Mouse (Mus musculus) adipocyte (in vitro differentiated cells): ENCODE measurements around the gene Rap1gap.

Experiments used
- DNase-seq: peaks from one replicate; pipeline ENCODE4 v3.0.0-alpha.2; 2016; ENCODE audit warnings: low spot score

The Rap1gap gene

DNA sequence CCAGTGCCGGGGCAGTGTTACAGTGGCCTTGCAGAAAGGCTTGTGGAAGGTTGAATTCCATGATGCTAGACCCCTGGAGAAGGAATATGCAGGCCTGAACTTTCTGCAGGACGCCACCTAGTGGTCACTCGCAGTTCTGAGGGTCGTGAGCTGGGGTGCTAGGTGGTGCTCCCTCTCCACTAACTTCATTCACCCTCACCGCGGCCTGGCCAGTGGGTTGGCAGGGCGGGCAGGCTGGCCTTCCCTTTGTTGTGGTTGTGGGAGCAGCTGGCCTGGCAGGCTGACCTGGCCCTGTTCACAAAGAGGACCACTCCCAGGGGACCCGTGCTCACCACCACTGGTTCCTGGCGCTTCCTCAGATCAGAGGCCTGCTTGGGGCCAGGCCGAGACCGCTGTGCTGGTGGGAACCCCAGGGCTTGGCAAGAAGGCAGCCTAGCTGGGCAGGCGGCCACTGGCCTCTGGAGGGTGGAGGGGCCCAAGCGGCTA lies 80.0 kb downstream of the Rap1gap start:
- no peak for DNase-seq

DNA sequence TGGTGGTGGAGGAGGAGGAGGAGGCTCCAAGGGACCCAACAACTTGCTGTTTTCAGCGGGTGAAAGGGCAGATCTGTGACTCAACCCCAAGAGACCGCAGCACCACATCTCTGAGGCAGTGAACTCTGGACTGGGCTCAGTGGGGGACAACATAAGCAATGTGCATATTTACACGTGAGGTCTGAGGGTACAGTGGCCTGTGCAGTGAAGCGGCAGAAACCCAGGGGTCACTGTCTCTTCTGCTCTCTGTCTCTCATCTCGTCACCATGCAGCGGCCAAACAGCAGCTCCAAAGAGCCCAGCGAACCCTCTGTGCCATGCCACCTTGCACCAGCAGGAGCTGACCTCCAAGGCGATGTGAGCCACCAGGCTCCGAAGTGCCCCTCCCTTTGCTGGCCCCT lies 82.6 kb downstream of the Rap1gap start:
- no peak for DNase-seq

DNA sequence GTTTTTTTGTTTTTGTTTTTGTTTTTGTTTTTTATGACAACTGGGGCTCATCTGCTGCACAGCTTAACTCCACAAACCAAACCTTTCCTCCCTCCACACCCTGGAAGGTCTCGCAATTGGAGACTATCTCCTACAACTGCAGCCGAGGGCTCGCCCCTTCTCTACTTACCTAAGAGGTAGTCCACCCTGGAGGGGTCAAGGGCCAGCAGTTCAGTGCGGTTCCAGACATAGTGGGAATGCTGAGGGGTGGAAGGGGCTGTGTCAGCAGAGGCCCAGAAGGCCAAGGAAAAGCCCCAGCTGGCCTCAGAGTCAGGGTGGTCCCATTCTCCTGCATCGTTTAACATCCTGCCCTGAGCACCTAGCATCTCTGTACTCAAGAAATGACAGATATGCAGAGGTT lies 83.1 kb downstream of the Rap1gap start:
- DNase-seq, result no peak

DNA sequence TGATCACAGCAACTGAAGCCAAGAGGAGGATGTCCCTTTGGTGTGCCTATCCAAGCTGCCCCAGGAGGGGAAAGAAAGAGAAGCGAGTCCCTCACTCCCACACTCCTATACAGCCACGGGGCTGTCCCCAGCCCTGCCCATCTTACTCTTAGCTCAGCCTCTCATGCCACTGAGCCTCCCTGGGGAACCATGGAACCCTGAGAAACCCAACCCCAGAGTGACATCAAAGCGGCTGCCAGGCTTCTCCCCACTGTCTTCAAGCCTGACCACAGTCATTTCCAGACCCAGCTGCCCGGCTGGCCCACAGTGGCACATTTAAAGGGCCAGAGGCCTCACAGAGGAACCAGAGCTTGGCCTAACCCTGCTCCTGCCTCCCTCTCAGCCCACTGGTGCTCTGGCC lies 84.2 kb downstream of the Rap1gap start:
- DNase-seq, result no peak

DNA sequence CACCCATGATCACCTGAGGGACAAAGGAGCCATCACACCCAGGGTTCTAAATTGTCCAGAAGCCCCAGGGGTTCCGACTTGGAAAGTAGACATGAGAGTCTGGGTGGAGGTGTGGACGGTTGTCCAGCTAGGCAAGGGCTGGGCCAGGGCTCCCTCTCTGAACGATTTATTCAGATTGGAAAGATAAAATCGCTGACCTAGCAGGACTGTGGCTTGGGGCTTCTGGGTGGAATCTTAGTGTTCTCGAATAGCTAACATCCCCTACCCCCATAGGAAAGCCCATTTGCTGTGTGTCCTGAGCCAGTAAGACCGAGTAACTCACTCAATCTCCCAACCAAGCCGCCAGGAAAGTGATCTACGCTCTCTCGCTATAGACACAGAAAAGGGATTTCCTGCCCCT lies 85.2 kb downstream of the Rap1gap start:
- DNase-seq, result no peak

DNA sequence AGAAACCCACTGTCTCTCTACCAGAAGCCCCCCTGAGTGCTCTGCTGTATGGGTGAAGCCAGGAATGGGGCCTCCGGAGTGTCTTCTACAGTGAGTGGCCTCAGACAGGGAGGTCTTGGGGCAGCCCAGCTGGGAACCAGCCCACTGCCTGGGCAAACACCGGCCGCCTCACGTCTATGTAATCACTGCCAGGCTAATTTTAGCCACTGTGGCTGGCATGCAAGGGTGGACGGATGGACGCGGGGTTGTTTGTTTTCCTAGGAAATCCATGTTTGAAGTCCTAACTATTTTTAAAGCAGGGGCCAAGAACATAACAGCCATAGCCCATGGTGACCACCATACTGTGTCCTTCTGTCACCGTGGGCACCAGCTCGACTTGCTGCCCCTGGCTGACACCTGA lies 85.6 kb downstream of the Rap1gap start:
- DNase-seq, result no peak

DNA sequence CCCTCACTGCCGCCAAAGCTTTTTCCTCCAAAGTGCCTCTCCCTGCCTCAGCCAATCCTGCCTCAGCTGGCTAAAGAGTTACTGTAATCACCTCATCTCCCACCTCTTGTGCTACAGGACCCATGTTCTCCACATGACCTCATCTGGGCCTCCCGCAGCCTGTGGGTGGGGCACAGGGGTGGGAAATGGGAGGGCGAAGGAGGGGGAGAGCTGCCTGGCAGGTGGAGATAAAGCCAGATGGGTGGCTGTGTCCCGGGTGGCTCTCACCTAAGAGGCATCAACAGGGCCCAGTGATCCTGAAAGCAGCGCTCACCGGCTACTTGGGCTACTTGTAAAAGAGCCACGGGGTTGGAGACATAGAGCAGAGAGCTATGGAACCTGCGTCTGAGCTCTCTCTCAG lies 86.8 kb downstream of the Rap1gap start:
- no peak for DNase-seq

DNA sequence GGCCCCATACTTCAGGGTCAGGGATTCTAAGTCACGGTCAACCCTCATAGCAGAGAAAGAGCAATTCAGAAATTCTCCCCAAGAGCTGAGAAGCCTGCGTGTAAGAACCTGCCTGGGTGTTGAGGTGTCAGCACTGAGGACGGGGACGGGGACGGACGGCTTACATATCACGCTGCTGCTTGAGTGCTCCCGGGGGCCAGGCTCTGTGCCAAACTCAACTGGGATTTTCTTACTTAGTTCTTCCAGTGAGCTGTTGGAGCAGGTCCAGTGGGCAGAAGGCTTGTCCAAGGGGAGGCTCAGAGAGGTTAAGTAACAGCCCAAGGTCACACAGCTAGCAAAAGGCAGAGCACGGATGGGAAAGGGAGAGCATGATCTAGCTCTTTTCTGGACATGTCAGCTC lies 87.2 kb downstream of the Rap1gap start:
- no peak for DNase-seq

DNA sequence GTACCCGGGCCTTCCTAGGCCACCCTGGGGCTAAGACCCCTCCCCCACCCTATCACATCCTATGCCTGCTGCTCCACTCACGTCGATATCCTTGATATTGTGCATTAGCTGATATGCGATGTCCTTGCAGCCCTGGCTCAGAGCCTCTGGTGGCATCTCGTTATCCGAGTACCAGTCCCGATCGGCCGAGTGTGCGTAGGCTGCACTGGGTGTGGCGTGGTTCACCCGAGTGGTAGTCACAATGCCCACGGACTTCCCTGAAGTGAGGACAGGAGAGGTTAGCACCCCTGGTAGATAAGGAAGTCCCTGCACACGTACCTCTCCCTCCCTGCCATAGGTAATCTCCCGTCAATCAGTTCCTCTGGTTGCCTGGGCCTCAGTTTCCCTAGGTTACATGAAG lies 87.9 kb downstream of the Rap1gap start:
- no peak for DNase-seq

DNA sequence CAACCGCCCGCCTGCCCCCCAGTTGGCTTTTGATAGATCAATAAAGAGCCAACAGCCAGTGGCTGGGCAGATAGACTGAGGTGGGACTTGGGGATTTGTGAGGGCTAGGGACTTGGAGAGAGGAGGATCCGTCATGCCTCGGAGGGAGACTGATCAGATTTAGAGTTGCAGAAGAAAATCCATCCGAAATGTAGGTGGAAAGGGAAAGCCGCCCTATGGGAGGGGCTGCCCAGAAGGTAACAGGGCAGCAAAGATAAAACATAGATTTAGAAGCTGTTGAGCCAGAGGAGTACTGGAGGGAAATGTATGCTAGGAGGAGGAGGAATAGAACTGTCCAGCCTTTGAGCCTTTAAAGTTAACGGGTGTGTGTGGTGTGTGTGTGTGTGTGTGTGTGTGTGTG lies 88.7 kb downstream of the Rap1gap start:
- no peak for DNase-seq

DNA sequence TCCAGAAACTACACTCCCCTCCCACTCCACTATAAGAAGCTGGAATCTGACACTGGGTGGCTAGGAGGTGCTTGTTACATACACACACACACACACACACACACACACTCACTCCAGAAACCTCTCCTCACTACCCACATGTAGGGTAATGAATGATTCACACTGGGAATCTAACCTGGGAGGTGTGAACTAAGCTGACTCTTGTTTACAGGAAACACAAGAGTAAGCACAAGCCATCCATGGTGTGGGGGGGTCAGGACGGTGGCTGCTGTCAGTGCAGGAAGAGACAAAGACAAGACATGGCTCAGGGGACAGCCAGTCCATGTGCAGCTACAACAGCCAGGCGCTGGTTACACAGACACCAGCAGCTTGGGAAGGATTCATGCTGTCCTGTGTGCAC lies 89.9 kb downstream of the Rap1gap start:
- DNase-seq, result no peak

DNA sequence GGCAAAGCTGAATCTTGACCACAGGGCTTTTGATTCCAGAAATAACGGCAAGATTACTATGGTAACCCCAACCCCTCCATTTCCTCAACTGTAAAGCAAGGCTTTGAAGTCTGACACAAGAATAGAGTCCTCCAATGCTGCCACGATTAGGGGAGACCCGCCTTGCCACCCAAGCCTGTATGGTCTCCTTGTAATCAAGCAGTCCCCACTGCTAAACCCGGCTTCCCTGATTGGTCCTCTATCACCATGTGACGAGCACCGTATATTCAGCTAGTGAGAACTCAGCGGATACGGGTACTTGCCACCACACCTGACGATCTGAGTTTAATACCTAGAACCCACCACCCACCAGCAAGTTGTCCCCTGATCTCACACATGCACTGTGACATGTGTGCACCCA lies 98.4 kb downstream of the Rap1gap start:
- DNase-seq, result no peak

DNA sequence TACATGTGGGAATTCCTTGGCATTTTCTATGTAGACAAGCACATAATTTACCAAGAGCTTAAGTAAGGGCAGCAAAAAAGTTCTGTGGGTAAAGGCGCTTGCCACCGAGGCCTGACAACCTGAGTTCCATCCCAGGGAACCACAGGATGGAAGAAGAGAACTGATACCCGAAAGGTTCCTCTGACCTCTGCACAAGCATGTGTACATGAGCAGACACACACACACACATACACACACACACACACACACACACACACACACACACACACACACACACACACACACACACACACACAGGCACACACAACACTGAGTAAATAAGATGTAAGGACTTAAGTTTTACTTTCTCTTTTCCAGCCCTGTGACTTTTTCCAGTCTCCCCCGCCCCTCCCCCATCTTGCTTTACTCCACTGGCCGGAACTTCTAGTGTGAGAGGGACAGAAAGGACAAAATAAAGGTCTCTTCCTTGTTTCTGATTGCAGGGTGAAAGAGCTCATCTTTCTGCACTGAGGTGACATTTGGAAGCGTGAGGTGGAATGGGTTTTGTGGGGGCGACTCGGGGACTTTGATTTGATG lies 99.5 kb downstream of the Rap1gap start:
- DNase-seq, result peak; percentile 53

DNA sequence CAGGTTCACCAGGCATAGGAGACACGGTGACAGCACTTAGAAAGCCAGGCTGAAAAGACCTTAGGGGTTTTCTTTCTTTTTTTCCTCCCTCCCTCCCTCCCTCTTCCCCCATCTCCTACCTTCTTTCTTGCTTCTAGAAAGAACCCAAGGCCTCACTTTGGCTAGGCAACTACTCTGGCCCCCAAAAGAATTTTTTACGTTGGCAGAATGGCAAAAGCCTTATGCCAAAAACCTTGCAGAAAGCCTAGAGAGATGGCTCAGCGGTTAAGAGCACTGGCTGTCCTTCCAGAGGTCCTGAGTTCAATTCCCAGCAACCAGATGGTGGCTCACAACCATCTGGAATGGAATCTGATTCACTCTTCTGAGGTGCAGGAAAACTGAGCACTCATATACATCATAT lies 100.1 kb downstream of the Rap1gap start:
- no peak for DNase-seq

DNA sequence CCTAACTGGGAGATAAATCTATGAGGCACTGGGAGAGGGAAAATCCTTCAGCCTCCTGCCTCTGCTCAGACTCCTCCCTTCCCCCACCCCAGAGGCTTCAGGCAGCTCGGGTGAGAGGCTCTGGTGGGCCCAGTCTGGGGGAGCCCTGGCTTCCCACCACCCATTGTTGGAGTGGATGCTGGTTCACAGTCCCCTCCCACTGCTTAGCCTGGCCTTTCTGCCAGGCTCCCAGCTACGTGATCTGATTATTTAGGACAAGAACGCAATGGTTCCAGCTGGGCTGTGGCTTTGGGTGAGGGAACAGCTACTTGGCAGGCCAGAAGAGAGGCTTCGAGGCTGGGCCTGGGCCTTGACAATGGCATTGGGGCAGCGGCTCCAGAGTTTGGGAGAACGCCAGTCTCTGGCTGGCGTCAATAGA lies 101.0 kb downstream of the Rap1gap start:
- peak; percentile 43 for DNase-seq

DNA sequence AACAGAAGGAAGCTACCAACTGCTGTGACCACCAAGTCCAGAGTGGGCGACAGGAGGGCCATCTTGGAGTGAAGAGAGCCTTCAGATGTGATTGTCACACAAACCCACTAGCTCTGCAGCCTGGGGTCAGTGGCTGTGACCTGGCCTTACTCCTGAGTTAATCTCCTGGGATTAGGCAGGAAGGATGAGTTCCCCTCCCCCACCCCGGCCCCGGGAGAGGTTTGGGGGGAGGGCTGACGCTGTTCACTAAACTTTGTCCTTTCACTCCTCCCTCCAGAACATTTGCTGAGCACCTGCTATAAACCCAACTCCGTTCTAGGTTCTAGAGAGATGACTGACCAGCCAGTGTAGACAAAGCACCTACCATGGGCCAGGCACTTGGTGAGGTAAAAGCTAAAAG lies 101.8 kb downstream of the Rap1gap start:
- no peak for DNase-seq

DNA sequence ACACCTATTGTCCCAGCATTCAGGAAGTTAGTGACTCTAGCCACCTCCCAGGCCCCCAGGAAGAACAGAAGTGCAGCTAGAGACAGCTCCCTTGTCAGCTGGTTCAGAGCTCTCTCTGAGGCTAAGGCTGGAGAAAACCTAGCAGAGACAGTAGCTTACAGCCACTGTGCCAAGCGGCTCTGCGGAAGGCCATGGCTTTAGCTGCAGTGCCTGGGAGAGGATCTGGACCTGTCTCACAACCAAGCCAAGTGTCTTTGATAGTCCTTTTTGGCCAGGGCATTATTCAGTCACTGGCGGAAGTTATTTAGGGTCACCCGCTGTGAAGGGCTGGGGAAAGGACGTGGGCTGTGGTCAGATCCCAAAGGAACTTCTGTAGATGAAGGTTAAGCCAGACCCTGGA lies 103.9 kb downstream of the Rap1gap start:
- no peak for DNase-seq

DNA sequence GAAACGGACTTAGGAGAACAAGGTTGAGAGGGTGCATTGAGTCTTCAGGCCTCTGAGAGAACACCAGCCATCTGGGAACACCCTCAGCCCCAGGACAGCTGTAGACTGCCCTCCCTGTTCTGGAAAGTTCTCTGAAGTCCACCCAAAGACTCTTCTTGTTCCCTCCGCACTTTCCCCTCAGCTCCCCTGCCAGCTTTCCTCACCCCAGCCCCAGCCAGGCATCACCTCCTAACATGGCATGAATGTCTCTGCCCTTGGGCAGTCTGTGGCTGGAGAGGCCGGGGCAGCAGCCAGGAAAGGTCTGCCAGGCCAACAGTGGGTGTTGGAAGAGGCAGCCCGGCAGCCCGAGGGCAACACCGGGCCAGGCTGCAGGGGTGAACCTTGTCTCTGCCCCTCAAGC lies 104.3 kb downstream of the Rap1gap start:
- DNase-seq, result no peak

DNA sequence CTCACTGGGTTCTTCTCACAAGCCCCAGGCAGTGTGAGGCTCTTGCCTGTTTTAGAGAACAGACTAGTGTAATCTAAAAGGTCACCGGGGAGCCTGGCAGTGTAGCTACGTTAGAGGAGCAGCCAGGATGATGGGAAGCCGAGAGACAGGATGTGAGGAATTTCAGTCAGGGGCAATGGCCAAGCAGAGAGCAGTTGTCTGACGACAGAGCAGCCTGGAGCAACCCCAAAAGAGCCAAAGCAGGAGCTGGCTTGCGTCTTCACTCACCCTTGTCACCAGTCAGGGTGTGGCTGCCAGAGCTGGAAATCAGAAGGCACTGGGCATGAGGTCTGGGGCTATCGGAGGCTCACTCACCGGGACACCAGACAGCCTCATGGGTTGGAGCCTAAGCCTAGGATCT lies 105.1 kb downstream of the Rap1gap start:
- peak; percentile 83 for DNase-seq

DNA sequence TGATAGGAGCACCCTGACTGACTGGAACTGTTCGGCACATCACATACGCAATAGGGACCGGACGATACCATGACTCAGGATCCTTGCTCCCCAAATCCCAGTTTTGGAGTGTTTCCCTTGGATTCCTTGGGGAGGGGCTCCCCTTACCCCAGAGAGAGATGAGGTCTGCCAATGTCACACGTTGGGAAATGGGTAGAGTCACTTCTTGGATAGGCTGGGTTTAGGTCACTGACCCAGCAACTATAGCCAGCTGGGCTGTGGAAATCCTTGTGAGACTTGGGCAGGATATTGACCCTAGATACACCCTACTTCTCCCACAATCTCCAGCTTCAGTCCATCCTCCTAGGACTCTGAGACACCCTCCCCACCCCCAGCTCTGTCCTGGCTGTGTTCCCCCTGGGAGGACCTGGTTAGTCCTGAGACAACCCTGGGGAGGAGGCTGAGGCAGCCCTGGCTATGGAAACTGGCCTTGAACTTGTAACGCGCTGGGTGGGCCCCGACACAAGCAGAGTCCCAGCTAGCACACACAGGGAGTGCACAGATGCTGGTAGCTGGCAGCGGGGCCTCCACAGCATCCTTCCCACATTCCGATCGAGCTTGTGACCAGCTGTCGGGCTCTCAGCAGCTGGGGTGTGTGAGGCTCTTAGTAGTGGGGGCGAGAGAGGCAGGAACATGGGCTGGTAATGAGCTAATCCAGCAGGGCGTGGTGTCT lies 106.5 kb downstream of the Rap1gap start:
- DNase-seq, result peak; percentile 61

DNA sequence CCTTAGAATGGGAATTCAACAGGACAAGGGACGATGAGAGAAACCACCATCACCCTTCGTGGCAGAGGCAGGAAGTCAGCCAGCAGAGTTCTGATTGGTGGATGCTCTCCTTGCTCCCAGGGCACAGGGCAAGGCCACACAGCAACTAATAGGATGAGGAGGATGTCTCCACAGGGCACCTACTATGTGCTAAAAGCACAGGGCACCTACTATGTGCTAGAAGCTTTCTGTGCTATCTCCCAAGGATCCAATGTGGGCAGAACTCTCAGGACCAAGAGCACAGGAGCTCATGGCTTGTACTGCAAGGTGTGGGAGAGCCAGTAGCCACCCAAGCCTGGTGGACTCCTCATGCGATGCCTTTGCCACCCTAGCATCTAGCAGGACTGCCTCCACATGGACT lies 107.2 kb downstream of the Rap1gap start:
- DNase-seq, result no peak

DNA sequence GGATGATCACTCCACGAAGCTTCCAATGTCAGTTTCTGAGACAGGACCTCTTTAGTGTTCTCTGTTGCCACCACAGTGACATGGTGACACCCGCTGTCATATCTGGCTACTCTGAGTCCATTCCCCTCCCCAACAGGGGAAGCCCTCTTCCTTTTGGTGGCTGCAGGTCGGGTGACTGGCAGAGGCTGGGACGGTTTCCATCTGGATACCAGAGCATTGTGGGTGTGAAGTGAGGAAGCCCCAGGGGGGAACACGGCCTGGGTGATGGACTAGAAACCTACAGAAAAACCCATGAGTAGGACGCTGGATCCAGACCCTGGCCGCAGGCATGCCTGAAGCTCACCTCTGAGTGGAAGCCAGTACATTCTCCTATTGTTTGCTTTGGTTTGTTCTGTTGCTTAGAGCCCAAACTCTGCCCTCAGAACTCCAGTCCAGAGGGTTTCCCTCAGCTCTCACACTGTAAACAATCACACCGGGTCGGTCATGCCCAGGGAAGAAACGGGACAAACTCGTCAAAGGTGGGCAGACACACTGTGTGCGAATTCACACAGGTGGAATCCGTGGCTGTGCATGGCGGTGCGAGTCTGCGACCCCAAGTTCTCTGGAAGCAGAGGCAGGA lies 108.0 kb downstream of the Rap1gap start:
- no peak for DNase-seq

DNA sequence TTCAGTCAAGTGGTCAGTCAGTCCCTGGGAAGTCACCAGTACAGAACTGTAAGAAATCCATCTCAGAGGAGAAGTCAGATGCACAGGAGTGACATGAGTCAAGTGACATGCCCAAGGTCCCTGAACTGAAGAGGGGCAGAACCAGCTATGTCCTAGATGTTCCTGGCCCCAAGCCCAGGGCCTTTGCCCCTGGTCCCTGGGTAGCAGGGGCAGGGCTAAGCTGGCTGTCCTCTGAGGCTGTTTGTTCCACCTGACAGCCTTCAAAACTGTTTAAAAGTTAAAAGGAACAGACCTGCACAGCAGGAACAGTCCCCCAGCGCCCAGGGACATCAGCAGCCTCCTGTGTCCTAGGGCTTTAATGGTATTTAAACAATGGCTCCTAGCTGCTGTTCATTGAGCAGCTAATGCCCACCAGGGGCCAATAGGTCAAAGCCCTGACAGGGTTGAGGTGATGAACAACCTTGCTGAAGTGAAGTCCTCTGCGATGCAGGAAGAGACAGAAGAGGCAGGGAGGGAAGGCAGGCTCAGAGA lies 108.9 kb downstream of the Rap1gap start:
- no peak for DNase-seq
